ENCODE assay signal across 16 mouse cellular contexts in genomic region chr5:21482446-21483222, GRCm38 (mm10). TPM values are rescaled to one million over a fixed set of nuclear protein-coding genes. Genes with fewer than 3 reads are reported as not detected.
A peak's percentile ranks its signal among the peaks of the same experiment; 100 is the strongest.
DNase-seq lines count a peak whose midpoint lies in the region; ATAC-seq and TF ChIP-seq lines count a peak whose summit lies in the region.
"Had no signal": no experiment of that assay in that cellular context is flagged by ENCODE, and none has a peak within 500 bp of the region (broad histone marks: within the 10 kb centered on the region; RNA-seq: fewer than 3 reads in every experiment).

No protein-coding gene starts in this region.

- H3K4me3 ChIP-seq in lung, postnatal 0 days (ENCODE audit: low read depth, low read length), result no peak overlapping the region
- H3K4me3 ChIP-seq in limb, embryonic 13.5 days, result no peak overlapping the region
- H3K4me3 ChIP-seq: embryonic facial prominence, embryonic 12.5 days; limb, embryonic 15.5 days had no signal

- no peak for TF ChIP-seq CTCF in lung, postnatal 0 days (IDR thresholded peaks at IDR 0.05)

- no peaks in the 10 kb centered on the region for H3K27me3 ChIP-seq in lung, postnatal 0 days (replicated peaks; ENCODE audit: insufficient read depth, low read length)
- no peaks in the 10 kb centered on the region for H3K27me3 ChIP-seq in limb, embryonic 13.5 days
- H3K27me3 ChIP-seq: embryonic facial prominence, embryonic 12.5 days; limb, embryonic 15.5 days had no signal

- no peak for ATAC-seq in lung, postnatal 0 days
- ATAC-seq in limb, embryonic 13.5 days (ENCODE audit: low FRiP score, low read depth), result peak; percentile 52; the same call in 1 of the 2 replicates
- ATAC-seq: forebrain, postnatal 0 days had no signal

- WGBS in lung, postnatal 0 days, result 46% methylated on average over 11 of the region's 11 CpGs
- WGBS in limb, embryonic 13.5 days, result 31% methylated on average over 11 of the region's 11 CpGs

- H3K27ac ChIP-seq in lung, postnatal 0 days (ENCODE audit: low read length), result no peak overlapping the region
- H3K27ac ChIP-seq in limb, embryonic 13.5 days, result peak overlapping the region; percentile 33; the same call in 1 of the 2 replicates
- H3K27ac ChIP-seq: embryonic facial prominence, embryonic 12.5 days; limb, embryonic 15.5 days; macrophage; stomach, postnatal 0 days had no signal

- peak; percentile 24 for DNase-seq in embryo, embryonic 11 days
- no peak for DNase-seq in embryo, embryonic 9.5 days (ENCODE audit: extremely low spot score)
- peak; percentile 10 for DNase-seq in lung, postnatal 0 days (ENCODE audit: low spot score)
- DNase-seq in lung, adult 18-20 months, result no peak
- DNase-seq in R1 (ENCODE audit: low read depth, low spot score), result peak; percentile 15
- no peak for DNase-seq in cerebellum, adult 9-10 months
- DNase-seq in kidney, adult 11 months, result no peak
- DNase-seq: forebrain, postnatal 0 days; kidney, adult 8-10 months; right cerebral cortex, postnatal 4 days had no signal

- no peak overlapping the region for H3K4me2 ChIP-seq in lung, postnatal 0 days (replicated peaks; ENCODE audit: low read depth, low read length)
- H3K4me2 ChIP-seq in limb, embryonic 13.5 days (replicated peaks), result peak overlapping the region; percentile 9; the same call in 1 of the 2 replicates
- H3K4me2 ChIP-seq: embryonic facial prominence, embryonic 12.5 days; limb, embryonic 15.5 days had no signal

- no peak overlapping the region for H3K9ac ChIP-seq in lung, postnatal 0 days (replicated peaks; ENCODE audit: low read depth)
- H3K9ac ChIP-seq in limb, embryonic 13.5 days, result no peak overlapping the region
- H3K9ac ChIP-seq: embryonic facial prominence, embryonic 12.5 days; forebrain, postnatal 0 days; limb, embryonic 15.5 days had no signal

- no peaks in the 10 kb centered on the region for H3K36me3 ChIP-seq in lung, postnatal 0 days (ENCODE audit: insufficient read depth, low read length)
- H3K36me3 ChIP-seq in limb, embryonic 13.5 days, result no peaks in the 10 kb centered on the region
- H3K36me3 ChIP-seq: embryonic facial prominence, embryonic 12.5 days; limb, embryonic 15.5 days had no signal

- TF ChIP-seq EP300 in lung, postnatal 0 days (IDR thresholded peaks at IDR 0.05), result no peak

- H3K9me3 ChIP-seq in lung, postnatal 0 days (ENCODE audit: low read length), result no peaks in the 10 kb centered on the region
- no peaks in the 10 kb centered on the region for H3K9me3 ChIP-seq in limb, embryonic 13.5 days
- H3K9me3 ChIP-seq: embryonic facial prominence, embryonic 12.5 days; limb, embryonic 15.5 days had no signal

- no peaks in the 10 kb centered on the region for H3K4me1 ChIP-seq in lung, postnatal 0 days (ENCODE audit: insufficient read depth, low read depth, low read length)
- H3K4me1 ChIP-seq in limb, embryonic 13.5 days, result peaks cover 52% of the 10 kb centered on the region

RNA-seq across cellular contexts. Expression of gene Fam185a, which starts 57.9 kb away (rescaled TPM):
- polyA plus RNA-seq in lung, postnatal 0 days (2015; fragmentation: Nextera tagmentation; extraction: Ambion mirVana), result 1.7 and 2.8 TPM in 2 replicates
- 5.0 and 5.1 TPM in 2 replicates for polyA plus RNA-seq in limb, embryonic 13.5 days (2015; fragmentation: Nextera tagmentation; extraction: Ambion mirVana)

RNA-seq across cellular contexts. Expression of gene Ccdc146, which starts 58.2 kb away (rescaled TPM):
- polyA plus RNA-seq in lung, postnatal 0 days (2015; fragmentation: Nextera tagmentation; extraction: Ambion mirVana), result 3.4 and 6.0 TPM in 2 replicates
- 0.10 TPM in 1 of 2 replicates, not detected in the other for polyA plus RNA-seq in limb, embryonic 13.5 days (2015; fragmentation: Nextera tagmentation; extraction: Ambion mirVana)
- polyA plus RNA-seq: C2C12; embryonic facial prominence, embryonic 12.5 days; limb, embryonic 15.5 days; macrophage had no signal

Comparison
In these comparisons a context has a peak if more than half of its experiments do, and no peak if none do; other contexts are left out.
1. DNase-seq: peak in embryo, embryonic 11 days (single experiment), lung, postnatal 0 days (single experiment) and R1 (single experiment); none in embryo, embryonic 9.5 days (single experiment), lung, adult 18-20 months (0 of 2), cerebellum, adult 9-10 months (single experiment) and kidney, adult 11 months (single experiment).